Mouse (Mus musculus): Measurements from ENCODE around the gene Uso1.
A peak's percentile ranks its signal among the peaks of the same experiment; 100 is the strongest.

The Uso1 gene

DNA sequence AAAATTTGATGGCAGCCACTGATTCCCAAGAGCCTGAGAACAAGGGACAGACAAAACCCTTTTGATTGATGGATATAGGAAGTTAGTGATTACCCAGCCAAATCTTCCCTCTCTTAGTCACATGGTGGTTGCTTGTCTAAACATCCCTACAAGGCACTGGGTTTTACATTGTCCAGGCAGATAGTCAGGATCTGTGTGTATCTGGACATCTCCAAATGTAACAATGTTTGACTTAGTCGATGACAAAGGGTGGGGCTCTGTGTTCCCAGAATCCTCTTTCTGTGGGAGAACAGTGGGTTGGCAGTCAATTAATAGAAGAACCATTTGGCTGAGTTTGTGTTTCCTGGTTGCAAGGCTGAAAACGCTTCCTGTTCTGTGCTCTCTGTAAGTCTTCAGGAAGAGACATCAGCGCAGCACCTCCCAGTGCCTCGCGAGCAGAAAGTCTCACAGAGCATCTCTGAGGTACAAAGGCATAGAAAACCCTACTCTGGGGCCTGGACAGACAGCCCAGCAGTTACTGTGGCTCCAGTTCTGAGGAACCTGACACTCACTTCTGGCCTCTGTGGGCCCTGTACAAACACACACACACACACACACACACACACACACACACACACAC, 97.3 kb downstream of the Uso1 start:
- no peak for DNase-seq (ENCODE audit: extremely low read depth, low read depth)

GRCm38 (mm10) chr5:92239333-92240232, 101.8 kb downstream of the Uso1 start:
- no peak for DNase-seq (ENCODE audit: extremely low read depth, low read depth)

- DNase-seq (ENCODE audit: extremely low read depth, low read depth): no peak
Measured at GRCm38 (mm10) chr5:92240769-92241168, 103.0 kb downstream of the Uso1 start.

GRCm38 (mm10) chr5:92244900-92245299, 107.2 kb downstream of the Uso1 start:
- no peak for DNase-seq (ENCODE audit: extremely low read depth, low read depth)

DNA sequence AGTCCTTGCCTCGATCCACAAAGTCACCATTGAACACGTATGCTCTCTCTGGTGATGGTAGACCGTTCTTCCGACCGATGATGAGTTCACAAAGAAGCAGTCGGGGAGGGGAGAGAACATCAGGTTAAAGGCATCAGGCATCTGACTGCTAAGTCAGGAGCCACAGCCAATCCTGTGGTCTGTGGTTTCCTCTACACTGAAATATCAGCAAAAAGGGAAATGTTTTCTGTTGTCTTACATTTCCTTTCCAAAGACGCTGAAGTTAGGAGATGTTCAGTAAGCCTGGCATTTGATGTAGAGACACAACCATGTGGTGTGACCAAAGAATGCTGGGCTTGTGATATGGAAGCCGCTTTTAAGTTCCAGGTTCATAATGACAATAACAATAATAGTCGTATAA, 107.7 kb downstream of the Uso1 start:
- DNase-seq (ENCODE audit: extremely low read depth, low read depth): peak; percentile 91

DNA sequence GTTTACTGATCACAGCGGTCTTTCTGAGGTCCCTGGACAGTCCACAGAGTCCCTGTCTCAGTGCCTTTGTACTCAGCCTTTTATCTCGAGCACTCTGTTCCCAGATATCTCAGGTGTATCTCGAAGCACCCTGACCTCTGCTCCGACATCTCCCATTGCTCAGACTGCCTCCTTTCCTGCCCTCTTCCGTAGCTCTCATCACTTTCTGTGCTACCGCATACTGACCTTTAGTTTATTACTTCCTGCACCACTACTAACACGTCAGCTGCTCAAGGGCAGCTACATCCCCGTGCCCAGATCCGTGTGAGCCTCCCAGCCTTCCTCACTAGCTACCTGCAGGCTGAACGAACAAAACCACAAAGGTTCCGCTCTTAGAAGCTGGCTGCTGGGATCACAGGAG, 110.9 kb downstream of the Uso1 start:
- no peak for DNase-seq (ENCODE audit: extremely low read depth, low read depth)

DNA sequence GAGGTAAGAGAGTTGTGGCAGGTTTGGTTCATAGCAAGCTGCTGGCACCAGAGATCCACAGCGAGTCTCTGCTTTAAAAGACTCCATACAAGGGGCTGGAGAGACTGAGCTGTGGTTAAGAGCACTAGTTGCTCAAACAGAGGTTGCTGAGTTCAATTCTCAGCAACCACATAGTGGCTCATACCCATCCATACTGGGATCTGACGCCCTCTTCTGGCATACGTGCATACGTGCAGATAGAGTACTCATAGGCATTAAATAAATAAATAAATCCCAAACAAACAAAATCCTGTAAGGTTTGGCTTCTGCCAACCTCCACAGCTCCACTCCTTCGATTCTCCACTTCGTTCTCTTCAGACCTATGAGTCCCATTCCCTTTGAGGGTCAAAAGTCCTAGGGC, 114.3 kb downstream of the Uso1 start:
- DNase-seq (ENCODE audit: extremely low read depth, low read depth): no peak
